Mouse (Mus musculus): Measurements from ENCODE around the gene Vmn1r3.
"Not testable (repeated sequence)": the region's sequence is repeated elsewhere in the genome, so short reads cannot be mapped to it uniquely, and the experiment has no call there.

Vmn1r3 gene

GRCm38 (mm10) chr4:3147926-3148325, 37.2 kb downstream of the Vmn1r3 start:
- DNase-seq (ENCODE audit: extremely low read depth, insufficient read length, low spot score) = not testable (repeated sequence)
